Mouse (Mus musculus) liver, postnatal 0 days (tissue): ENCODE measurements at regions not wholly inside any gene's neighbourhood (a gene's known extent, or its start where the extent isn't known, plus 50 kb on each side); places are given as distances from the start of the nearest gene placed in this dataset.

ENCODE experiments used
- CTCF ChIP-seq: sonication (generic); IDR thresholded peaks from 2 replicates; pipeline ENCODE4 v1.5.1; 2016; ENCODE audit warnings: antibody characterized with exemption, low read depth
- EP300 ChIP-seq: IDR thresholded peaks from 2 replicates; pipeline ENCODE4 v1.6.1; 2016; ENCODE audit warnings: antibody characterized with exemption, low read depth, mild to moderate bottlenecking

GRCm38 (mm10) chr7:61877311-61878065 is 468.9 kb upstream of the Ndn start:
- TF ChIP-seq EP300: no peak
- no peak for TF ChIP-seq CTCF
